Mouse (Mus musculus): ENCODE measurements around the gene Kcp. TPM values are rescaled to one million over a fixed set of nuclear protein-coding genes. Genes with fewer than 3 reads are reported as not detected.

The Kcp gene
- polyA plus RNA-seq, 2 experiments, result 27.1 to 92.4 TPM

DNA sequence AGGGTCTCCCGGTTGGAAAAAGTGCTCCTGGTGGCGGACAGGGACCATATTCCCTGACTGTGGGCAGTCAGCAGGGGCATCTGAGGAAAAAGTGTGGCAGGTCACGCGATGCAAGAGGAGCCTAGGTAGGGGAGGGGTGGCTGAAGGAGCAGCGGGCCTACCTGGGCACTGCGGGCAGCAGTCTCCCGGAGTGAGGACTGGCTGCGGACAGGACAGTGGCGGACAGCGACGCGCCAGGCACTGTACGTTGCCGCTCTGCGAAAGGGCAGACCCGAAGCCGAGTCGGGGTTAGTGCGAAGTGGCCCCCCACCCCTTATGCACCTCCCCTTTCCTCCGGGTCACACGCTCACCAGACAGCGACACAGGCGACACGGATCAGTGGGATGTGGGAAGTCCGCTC lies 11.5 kb downstream of the Kcp start:
- DNase-seq (ENCODE audit: low spot score) (no peak), ATAC-seq (ENCODE audit: low FRiP score, low read depth) (no peak)
- WGBS, result 33% methylated on average over 23 of the region's 25 CpGs
- Histone ChIP-seq H3K4me2 (replicated peaks; ENCODE audit: low read depth, low read length, severe bottlenecking) (no peak overlapping the region), H3K9ac (ENCODE audit: low read depth, low read length, severe bottlenecking) (no peak overlapping the region), H3K9me3 (ENCODE audit: control insufficient read depth, low read length) (no peaks in the 10 kb centered on the region), H3K4me1 (ENCODE audit: control insufficient read depth, insufficient read depth, low read length) (no peaks in the 10 kb centered on the region), H3K4me3 (replicated peaks; ENCODE audit: low read length) (no peak overlapping the region), H3K36me3 (ENCODE audit: control insufficient read depth, insufficient read depth, low read length) (peaks cover 44% of the 10 kb centered on the region), H3K27ac (replicated peaks; ENCODE audit: low read depth, low read length) (no peak overlapping the region), H3K27me3 (ENCODE audit: control insufficient read depth, insufficient read depth, low read length) (no peaks in the 10 kb centered on the region)
- TF ChIP-seq POLR2A (IDR thresholded peaks at IDR 0.05; ENCODE audit: borderline replicate concordance, extremely low read depth, insufficient read depth, insufficient read length), result no peak

- no peak for ATAC-seq (ENCODE audit: low FRiP score, low read depth)
- Histone ChIP-seq H3K4me2 (replicated peaks; ENCODE audit: low read depth, low read length, severe bottlenecking) (no peak overlapping the region), H3K4me3 (replicated peaks; ENCODE audit: low read length) (no peak overlapping the region), H3K9ac (ENCODE audit: low read depth, low read length, severe bottlenecking) (no peak overlapping the region), H3K9me3 (ENCODE audit: control insufficient read depth, low read length) (no peaks in the 10 kb centered on the region), H3K36me3 (ENCODE audit: control insufficient read depth, insufficient read depth, low read length) (peaks cover 47% of the 10 kb centered on the region; the same call in 1 of the 2 replicates), H3K27ac (replicated peaks; ENCODE audit: low read depth, low read length) (no peak overlapping the region), H3K27me3 (ENCODE audit: control insufficient read depth, insufficient read depth, low read length) (no peaks in the 10 kb centered on the region), H3K4me1 (ENCODE audit: control insufficient read depth, insufficient read depth, low read length) (no peaks in the 10 kb centered on the region)
- no peak for TF ChIP-seq POLR2A (IDR thresholded peaks at IDR 0.05; ENCODE audit: borderline replicate concordance, extremely low read depth, insufficient read depth, insufficient read length)
- WGBS, result 80% methylated on average over 4 of the region's 4 CpGs
- no peak for DNase-seq (ENCODE audit: low spot score)
Measured at GRCm38 (mm10) chr6:29494101-29494500, 13.7 kb downstream of the Kcp start.

DNA sequence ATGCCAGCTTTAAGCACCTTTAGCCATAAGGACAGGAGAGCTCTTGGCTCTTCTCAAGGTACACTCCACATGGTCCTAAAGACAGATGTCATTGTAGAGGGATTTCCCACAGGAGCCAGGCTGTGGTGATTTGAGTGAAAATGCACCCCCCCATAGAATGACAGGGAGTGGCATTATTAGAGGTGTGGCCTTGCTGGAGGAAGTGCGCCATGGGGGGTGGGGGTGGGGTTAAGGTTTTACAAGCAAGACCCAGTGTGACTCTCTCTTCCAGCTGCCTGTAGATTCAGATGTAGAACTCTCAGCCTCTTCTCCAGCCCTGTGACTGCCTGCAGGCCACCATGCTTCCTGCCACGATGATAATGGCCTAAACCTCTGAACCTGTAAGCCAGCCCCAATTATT lies 21.8 kb downstream of the Kcp start:
- no peak overlapping the region for H3K9ac ChIP-seq (ENCODE audit: low read depth, low read length, severe bottlenecking)
- H3K4me1 ChIP-seq (ENCODE audit: control insufficient read depth, insufficient read depth, low read length), result peaks cover 4% of the 10 kb centered on the region; the same call in 1 of the 2 replicates
- H3K4me2 ChIP-seq (replicated peaks; ENCODE audit: low read depth, low read length, severe bottlenecking), result no peak overlapping the region
- TF ChIP-seq POLR2A (IDR thresholded peaks at IDR 0.05; ENCODE audit: borderline replicate concordance, extremely low read depth, insufficient read depth, insufficient read length), result no peak
- DNase-seq (ENCODE audit: low spot score), result no peak
- no peaks in the 10 kb centered on the region for H3K9me3 ChIP-seq (ENCODE audit: control insufficient read depth, low read length)
- H3K36me3 ChIP-seq (ENCODE audit: control insufficient read depth, insufficient read depth, low read length), result 0 out of 2 replicates have a peak, but pooled peaks cover 26% of the 10 kb centered on the region
- ATAC-seq (ENCODE audit: low FRiP score, low read depth), result no peak
- no peaks in the 10 kb centered on the region for H3K27me3 ChIP-seq (ENCODE audit: control insufficient read depth, insufficient read depth, low read length)
- H3K27ac ChIP-seq (replicated peaks; ENCODE audit: low read depth, low read length), result no peak overlapping the region
- no peak overlapping the region for H3K4me3 ChIP-seq (replicated peaks; ENCODE audit: low read length)
- 25% methylated on average over 2 of the region's 2 CpGs for WGBS

GRCm38 (mm10) chr6:29484716-29485559 lies 22.8 kb downstream of the Kcp start:
- H3K4me3 ChIP-seq (replicated peaks; ENCODE audit: low read length), result peak overlapping the region; percentile 28
- no peaks in the 10 kb centered on the region for H3K27me3 ChIP-seq (ENCODE audit: control insufficient read depth, insufficient read depth, low read length)
- 0 out of 2 replicates have a peak, but pooled peaks cover 23% of the 10 kb centered on the region for H3K36me3 ChIP-seq (ENCODE audit: control insufficient read depth, insufficient read depth, low read length)
- H3K27ac ChIP-seq (replicated peaks; ENCODE audit: low read depth, low read length), result no peak overlapping the region
- peaks cover 4% of the 10 kb centered on the region; the same call in 1 of the 2 replicates for H3K4me1 ChIP-seq (ENCODE audit: control insufficient read depth, insufficient read depth, low read length)
- peak; percentile 76 for DNase-seq (ENCODE audit: low spot score)
- H3K9me3 ChIP-seq (ENCODE audit: control insufficient read depth, low read length), result no peaks in the 10 kb centered on the region
- peak; percentile 65 for ATAC-seq (ENCODE audit: low FRiP score, low read depth)
- WGBS, result 16% methylated on average over 26 of the region's 26 CpGs
- H3K9ac ChIP-seq (ENCODE audit: low read depth, low read length, severe bottlenecking), result peak overlapping the region; percentile 31; the same call in 1 of the 2 replicates
- 0 out of 2 replicates have a peak, but pooled peaks have one; percentile 13 for TF ChIP-seq POLR2A (IDR thresholded peaks at IDR 0.05; ENCODE audit: borderline replicate concordance, extremely low read depth, insufficient read depth, insufficient read length)
- H3K4me2 ChIP-seq (replicated peaks; ENCODE audit: low read depth, low read length, severe bottlenecking), result peak overlapping the region; percentile 52

- Histone ChIP-seq H3K36me3 (ENCODE audit: control insufficient read depth, insufficient read depth, low read length) (0 out of 2 replicates have a peak, but pooled peaks cover 17% of the 10 kb centered on the region), H3K9me3 (ENCODE audit: control insufficient read depth, low read length) (no peaks in the 10 kb centered on the region), H3K4me2 (replicated peaks; ENCODE audit: low read depth, low read length, severe bottlenecking) (no peak overlapping the region), H3K27ac (replicated peaks; ENCODE audit: low read depth, low read length) (no peak overlapping the region), H3K9ac (ENCODE audit: low read depth, low read length, severe bottlenecking) (no peak overlapping the region), H3K27me3 (ENCODE audit: control insufficient read depth, insufficient read depth, low read length) (no peaks in the 10 kb centered on the region), H3K4me1 (ENCODE audit: control insufficient read depth, insufficient read depth, low read length) (peaks cover 4% of the 10 kb centered on the region; the same call in 1 of the 2 replicates), H3K4me3 (replicated peaks; ENCODE audit: low read length) (no peak overlapping the region)
- WGBS, result 94% methylated on average over 13 of the region's 13 CpGs
- no peak for TF ChIP-seq POLR2A (IDR thresholded peaks at IDR 0.05; ENCODE audit: borderline replicate concordance, extremely low read depth, insufficient read depth, insufficient read length)
- no peak for ATAC-seq (ENCODE audit: low FRiP score, low read depth)
- DNase-seq (ENCODE audit: low spot score), result no peak
Measured at GRCm38 (mm10) chr6:29482691-29483090, 25.1 kb downstream of the Kcp start.

All from limb, embryonic 14.5 days (tissue).